8 mouse cellular contexts compared by ENCODE assay signal in the genomic region with DNA sequence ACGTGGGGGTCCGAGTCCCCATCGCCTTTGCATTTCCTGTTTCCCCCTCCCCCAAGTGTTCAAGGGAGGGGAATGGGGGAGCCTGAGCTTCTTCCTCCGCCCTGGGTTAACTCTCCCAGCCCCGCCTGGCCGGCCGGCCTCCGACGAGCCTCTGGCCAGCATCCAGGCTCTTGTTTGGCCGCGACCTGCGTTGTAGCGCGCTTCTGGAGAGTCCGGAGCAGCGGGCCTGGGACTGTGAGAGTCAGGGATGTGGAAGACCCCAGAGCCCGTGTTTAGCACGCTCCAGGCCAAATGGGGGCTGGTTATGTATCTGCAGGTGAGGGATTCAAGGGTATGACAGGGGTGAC. TPM values are rescaled to one million over a fixed set of nuclear protein-coding genes. Genes with fewer than 3 reads are reported as not detected.
DNase-seq lines count a peak whose midpoint lies in the region; ATAC-seq and TF ChIP-seq lines count a peak whose summit lies in the region.

No protein-coding gene starts in this region.

- DNase-seq in adrenal gland, adult (ENCODE audit: inconsistent age in 2 of 2, low spot score in 1 of 2), result peak; percentile 64 to 85
- DNase-seq in adrenal gland, adult 8-10 months, result no peak
- no peak for DNase-seq in forebrain, postnatal 0 days
- DNase-seq in retina, embryonic 14.5 days (ENCODE audit: low spot score), result peak; percentile 54
- no peak for DNase-seq in spleen, postnatal 36 days (ENCODE audit: low spot score in 2 of 2)

- no peak overlapping the region for H3K27ac ChIP-seq in ES-Bruce4 (ENCODE audit: insufficient read depth, low read length)
- peak overlapping the region; percentile 66; the same call in 1 of the 2 replicates for H3K27ac ChIP-seq in forebrain, postnatal 0 days (ENCODE audit: low read depth, low read length)
- H3K27ac ChIP-seq in intestine, embryonic 15.5 days, result peak overlapping the region; percentile 72
- H3K27ac ChIP-seq in liver, embryonic 16.5 days (ENCODE audit: low read length), result no peak overlapping the region

- TF ChIP-seq CTCF in ES-Bruce4 (IDR thresholded peaks at IDR 0.05; ENCODE audit: low read depth, low read length), result no peak
- TF ChIP-seq CTCF in forebrain, postnatal 0 days (IDR thresholded peaks at IDR 0.05; ENCODE audit: low read depth), result no peak

- H3K4me2 ChIP-seq in forebrain, postnatal 0 days (ENCODE audit: low read depth), result peak overlapping the region; percentile 95
- H3K4me2 ChIP-seq in intestine, embryonic 15.5 days (replicated peaks), result peak overlapping the region; percentile 94
- H3K4me2 ChIP-seq in liver, embryonic 16.5 days (ENCODE audit: low read depth, low read length), result peak overlapping the region; percentile 78

- peak; percentile 26 for ATAC-seq in forebrain, postnatal 0 days
- peak; percentile 55 for ATAC-seq in intestine, embryonic 15.5 days
- no peak for ATAC-seq in liver, embryonic 16.5 days (ENCODE audit: low read depth)

- H3K36me3 ChIP-seq in ES-Bruce4 (ENCODE audit: control insufficient read depth, insufficient read depth, low read length, poor library complexity, severe bottlenecking), result no peaks in the 10 kb centered on the region
- no peaks in the 10 kb centered on the region for H3K36me3 ChIP-seq in forebrain, postnatal 0 days (ENCODE audit: insufficient read depth)
- H3K36me3 ChIP-seq in intestine, embryonic 15.5 days, result no peaks in the 10 kb centered on the region
- no peaks in the 10 kb centered on the region for H3K36me3 ChIP-seq in liver, embryonic 16.5 days (ENCODE audit: control insufficient read depth, insufficient read depth)

- no peak for TF ChIP-seq POLR2A in ES-Bruce4 (IDR thresholded peaks at IDR 0.05; ENCODE audit: insufficient read depth, low read length)

- no peak for TF ChIP-seq EP300 in ES-Bruce4 (IDR thresholded peaks at IDR 0.05; ENCODE audit: insufficient read depth, low read depth, low read length)

- H3K9me3 ChIP-seq in ES-Bruce4 (replicated peaks; ENCODE audit: control insufficient read depth, insufficient read depth, low read length, poor library complexity, severe bottlenecking), result no peaks in the 10 kb centered on the region
- no peaks in the 10 kb centered on the region for H3K9me3 ChIP-seq in forebrain, postnatal 0 days (ENCODE audit: low read length)
- H3K9me3 ChIP-seq in intestine, embryonic 15.5 days, result no peaks in the 10 kb centered on the region
- H3K9me3 ChIP-seq in liver, embryonic 16.5 days (replicated peaks; ENCODE audit: control insufficient read depth, low read length), result no peaks in the 10 kb centered on the region

- WGBS in forebrain, postnatal 0 days, result 1% methylated on average over 18 of the region's 18 CpGs
- 2% methylated on average over 18 of the region's 18 CpGs for WGBS in intestine, embryonic 15.5 days
- WGBS in liver, embryonic 16.5 days (ENCODE audit: insufficient replicate concordance), result 2% methylated on average over 18 of the region's 18 CpGs

- no peaks in the 10 kb centered on the region for H3K4me1 ChIP-seq in ES-Bruce4 (ENCODE audit: control insufficient read depth, insufficient read depth, low read length)
- 0 out of 2 replicates have a peak, but pooled peaks cover 21% of the 10 kb centered on the region for H3K4me1 ChIP-seq in forebrain, postnatal 0 days (ENCODE audit: insufficient read depth)
- H3K4me1 ChIP-seq in intestine, embryonic 15.5 days (replicated peaks), result peaks cover 4% of the 10 kb centered on the region; the same call in 1 of the 2 replicates
- H3K4me1 ChIP-seq in liver, embryonic 16.5 days (ENCODE audit: control insufficient read depth, low read depth, low read length), result no peaks in the 10 kb centered on the region; the same call in 1 of the 2 replicates

- peak overlapping the region; percentile 28 for H3K9ac ChIP-seq in ES-Bruce4 (ENCODE audit: low read depth, poor library complexity, severe bottlenecking)
- H3K9ac ChIP-seq in forebrain, postnatal 0 days, result peak overlapping the region; percentile 85
- H3K9ac ChIP-seq in intestine, embryonic 15.5 days, result peak overlapping the region; percentile 61
- peak overlapping the region; percentile 1; the same call in 1 of the 2 replicates for H3K9ac ChIP-seq in liver, embryonic 16.5 days (ENCODE audit: low read depth, low read length)

- peak overlapping the region; percentile 68 for H3K4me3 ChIP-seq in ES-Bruce4 (ENCODE audit: low read depth, low read length)
- H3K4me3 ChIP-seq in forebrain, postnatal 0 days (ENCODE audit: low read depth, low read length), result peak overlapping the region; percentile 80
- H3K4me3 ChIP-seq in intestine, embryonic 15.5 days (replicated peaks), result peak overlapping the region; percentile 61
- H3K4me3 ChIP-seq in liver, embryonic 16.5 days (ENCODE audit: low read depth, low read length), result peak overlapping the region; percentile 59

- H3K27me3 ChIP-seq in ES-Bruce4 (ENCODE audit: control insufficient read depth, insufficient read depth, low read length, poor library complexity, severe bottlenecking), result no peaks in the 10 kb centered on the region
- H3K27me3 ChIP-seq in forebrain, postnatal 0 days (ENCODE audit: insufficient read depth, low read length), result no peaks in the 10 kb centered on the region
- no peaks in the 10 kb centered on the region for H3K27me3 ChIP-seq in intestine, embryonic 15.5 days (replicated peaks)
- peaks cover 34% of the 10 kb centered on the region for H3K27me3 ChIP-seq in liver, embryonic 16.5 days (ENCODE audit: control insufficient read depth, insufficient read depth, low read depth, low read length)

RNA-seq across cellular contexts. Expression of a gene that starts 0.9 kb away (rescaled TPM):
- total RNA-seq in adrenal gland, adult 8-10 months (2022), result 1 to 10 TPM; 4.9 to 6.2 (median 5.7) TPM
- 4.2 and 4.7 TPM in 2 replicates for polyA plus RNA-seq in ES-Bruce4 (2011; ENCODE audit: insufficient read depth, insufficient read length, low read depth, missing spikeins)
- total RNA-seq in forebrain, postnatal 0 days (2014; rRNA removed), result 10.9 and 15.9 TPM in 2 replicates
- 4.1 and 4.9 TPM in 2 replicates for polyA plus RNA-seq in forebrain, postnatal 0 days (2015; fragmentation: Nextera tagmentation; extraction: Ambion mirVana)
- polyA plus RNA-seq in intestine, embryonic 15.5 days (2015; fragmentation: Nextera tagmentation; extraction: Ambion mirVana), result 13.6 and 14.1 TPM in 2 replicates
- 0.89 and 0.90 TPM in 2 replicates for polyA plus RNA-seq in liver, embryonic 16.5 days (2015; fragmentation: Nextera tagmentation; extraction: Ambion mirVana)

RNA-seq across cellular contexts. Expression of a gene that starts 49.1 kb away (rescaled TPM):
- total RNA-seq in adrenal gland, adult 8-10 months (2022), result 100 to 1,000 TPM; 379 to 403 (median 391) TPM
- polyA plus RNA-seq in ES-Bruce4 (2011; ENCODE audit: insufficient read depth, insufficient read length, low read depth, missing spikeins), result 647 and 696 TPM in 2 replicates
- 295 and 321 TPM in 2 replicates for total RNA-seq in forebrain, postnatal 0 days (2014; rRNA removed)
- 636 and 638 TPM in 2 replicates for polyA plus RNA-seq in forebrain, postnatal 0 days (2015; fragmentation: Nextera tagmentation; extraction: Ambion mirVana)
- polyA plus RNA-seq in intestine, embryonic 15.5 days (2015; fragmentation: Nextera tagmentation; extraction: Ambion mirVana), result 315 and 344 TPM in 2 replicates
- 103 and 110 TPM in 2 replicates for polyA plus RNA-seq in liver, embryonic 16.5 days (2015; fragmentation: Nextera tagmentation; extraction: Ambion mirVana)

Comparison
In these comparisons a context has a peak if more than half of its experiments do, and no peak if none do; other contexts are left out.
1. DNase-seq: peak in adrenal gland, adult (2 of 2) and retina, embryonic 14.5 days (single experiment); none in adrenal gland, adult 8-10 months (single experiment), forebrain, postnatal 0 days (single experiment) and spleen, postnatal 36 days (0 of 2).
2. H3K27ac ChIP-seq: peak in forebrain, postnatal 0 days (single experiment) and intestine, embryonic 15.5 days (single experiment); none in ES-Bruce4 (single experiment) and liver, embryonic 16.5 days (single experiment).
3. H3K9ac ChIP-seq: peak in every context shown above with its lines; median percentile 85 in forebrain, postnatal 0 days; 61 in intestine, embryonic 15.5 days; 28 in ES-Bruce4; 1 in liver, embryonic 16.5 days.
4. Peak in every context shown above with its lines, with median percentiles within 50 percentile points of each other: H3K4me3 ChIP-seq and H3K4me2 ChIP-seq.